Mouse (Mus musculus): ENCODE measurements around the gene AU018091. TPM values are rescaled to one million over a fixed set of nuclear protein-coding genes. Genes with fewer than 3 reads are reported as not detected.
"Not testable (repeated sequence)": the region's sequence is repeated elsewhere in the genome, so short reads cannot be mapped to it uniquely, and the experiment has no call there.

Gene AU018091
- polyA plus RNA-seq, 2 experiments: not detected

DNA sequence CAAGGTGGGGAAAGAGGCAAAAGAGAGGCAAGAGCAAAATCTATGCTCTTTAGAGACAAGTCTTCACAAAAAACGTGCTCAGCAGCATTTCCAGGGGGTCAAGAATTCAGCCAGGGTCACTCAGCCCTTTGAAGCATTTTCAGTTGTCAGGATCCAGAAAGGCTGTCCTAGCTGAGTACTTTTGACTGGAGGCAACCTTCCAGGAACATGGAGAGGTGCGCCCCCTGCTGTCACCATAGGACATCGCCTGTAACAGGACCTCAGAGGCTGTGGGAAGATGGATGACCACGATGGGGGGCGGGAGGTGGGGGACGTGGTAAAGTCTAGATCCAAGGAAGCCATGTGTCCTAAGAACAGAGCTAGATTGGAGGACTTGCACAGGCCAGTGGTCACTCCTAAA, 24.9 kb upstream of the AU018091 start:
- Histone ChIP-seq H3K27me3 (ENCODE audit: control insufficient read depth, insufficient read depth, low read length) (no peaks in the 10 kb centered on the region), H3K4me3 (ENCODE audit: insufficient read depth in 1 of 2, low read depth in 2 of 2, low read length in 2 of 2) (no peak overlapping the region), H3K27ac (no peak overlapping the region), H3K4me2 (ENCODE audit: low read depth) (no peak overlapping the region), H3K36me3 (replicated peaks; ENCODE audit: control insufficient read depth, insufficient read depth, low read depth) (no peaks in the 10 kb centered on the region), H3K9me3 (ENCODE audit: control insufficient read depth, low read length) (no peaks in the 10 kb centered on the region), H3K9ac (replicated peaks) (no peak overlapping the region), H3K4me1 (replicated peaks; ENCODE audit: control insufficient read depth in 2 of 2, insufficient read depth in 2 of 2, low read length in 1 of 2) (no peaks in the 10 kb centered on the region)
- WGBS (ENCODE audit: insufficient replicate concordance): 6% methylated on average over 6 of the region's 6 CpGs
- ATAC-seq (ENCODE audit: insufficient read depth) (no peak), DNase-seq (ENCODE audit: low read depth in 3 of 3, low spot score in 3 of 3) (no peak)
- TF ChIP-seq CTCF (IDR thresholded peaks at IDR 0.05; ENCODE audit: low read depth) (peak; percentile 73), EP300 (IDR thresholded peaks at IDR 0.05; ENCODE audit: low read depth) (no peak)

DNA sequence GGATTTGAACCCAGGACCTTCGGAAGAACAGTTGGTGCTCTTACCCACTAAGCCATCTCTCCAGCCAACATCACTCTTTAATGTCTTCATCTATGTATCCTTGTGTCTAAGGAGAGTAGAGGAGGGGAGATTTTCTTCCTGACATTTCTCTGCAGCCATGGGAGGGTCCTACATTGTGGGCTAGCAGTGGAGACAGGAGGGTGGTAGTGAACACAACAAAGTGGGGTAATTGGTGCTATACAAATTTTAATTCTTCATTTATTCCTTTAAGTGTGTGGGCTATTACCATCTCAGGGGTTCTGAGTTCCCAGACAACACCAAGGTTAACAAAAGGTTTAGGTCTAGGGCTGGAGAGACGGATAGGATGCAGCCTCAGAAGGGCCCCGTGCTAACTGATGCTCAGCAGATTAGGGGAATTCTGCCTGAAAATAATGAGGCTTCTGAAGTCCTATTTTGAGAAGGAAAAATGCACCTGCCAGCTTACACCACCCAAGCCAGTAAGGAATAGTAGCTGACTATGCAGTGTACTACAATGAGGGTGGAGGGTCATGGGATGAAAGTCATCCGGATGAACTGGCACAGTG, 24.1 kb upstream of the AU018091 start:
- no peaks in the 10 kb centered on the region for H3K4me1 ChIP-seq (replicated peaks; ENCODE audit: control insufficient read depth in 2 of 2, insufficient read depth in 2 of 2, low read length in 1 of 2)
- whole genome bisulfite sequencing (ENCODE audit: insufficient replicate concordance): 60% methylated on average over 4 of the region's 4 CpGs
- no peak for DNase-seq (ENCODE audit: low read depth in 3 of 3, low spot score in 3 of 3)
- TF ChIP-seq EP300 (IDR thresholded peaks at IDR 0.05; ENCODE audit: low read depth) (no peak), CTCF (IDR thresholded peaks at IDR 0.05; ENCODE audit: low read depth) (no peak)
- H3K36me3 ChIP-seq (replicated peaks; ENCODE audit: control insufficient read depth, insufficient read depth, low read depth): no peaks in the 10 kb centered on the region
- no peak overlapping the region for H3K9ac ChIP-seq (replicated peaks)
- no peak overlapping the region for H3K4me3 ChIP-seq (ENCODE audit: insufficient read depth in 1 of 2, low read depth in 2 of 2, low read length in 2 of 2)
- no peak overlapping the region for H3K27ac ChIP-seq
- ATAC-seq (ENCODE audit: insufficient read depth): no peak
- H3K4me2 ChIP-seq (ENCODE audit: low read depth): no peak overlapping the region
- no peaks in the 10 kb centered on the region for H3K9me3 ChIP-seq (ENCODE audit: control insufficient read depth, low read length)
- H3K27me3 ChIP-seq (ENCODE audit: control insufficient read depth, insufficient read depth, low read length): no peaks in the 10 kb centered on the region

- ATAC-seq (ENCODE audit: insufficient read depth) (no peak), DNase-seq (ENCODE audit: low read depth in 3 of 3, low spot score in 3 of 3) (no peak)
- no peaks in the 10 kb centered on the region for H3K36me3 ChIP-seq (replicated peaks; ENCODE audit: control insufficient read depth, insufficient read depth, low read depth)
- WGBS (ENCODE audit: insufficient replicate concordance): 68% methylated on average over 12 of the region's 12 CpGs
- no peak overlapping the region for H3K27ac ChIP-seq
- TF ChIP-seq EP300 (IDR thresholded peaks at IDR 0.05; ENCODE audit: low read depth): no peak
- TF ChIP-seq CTCF (IDR thresholded peaks at IDR 0.05; ENCODE audit: low read depth): no peak
- H3K4me1 ChIP-seq (replicated peaks; ENCODE audit: control insufficient read depth in 2 of 2, insufficient read depth in 2 of 2, low read length in 1 of 2): no peaks in the 10 kb centered on the region
- H3K9ac ChIP-seq (replicated peaks): no peak overlapping the region
- no peak overlapping the region for H3K4me2 ChIP-seq (ENCODE audit: low read depth)
- H3K27me3 ChIP-seq (ENCODE audit: control insufficient read depth, insufficient read depth, low read length): no peaks in the 10 kb centered on the region
- H3K4me3 ChIP-seq (ENCODE audit: insufficient read depth in 1 of 2, low read depth in 2 of 2, low read length in 2 of 2): no peak overlapping the region
- no peaks in the 10 kb centered on the region for H3K9me3 ChIP-seq (ENCODE audit: control insufficient read depth, low read length)
Measured at GRCm38 (mm10) chr7:3191971-3192498, 23.0 kb upstream of the AU018091 start.

DNA sequence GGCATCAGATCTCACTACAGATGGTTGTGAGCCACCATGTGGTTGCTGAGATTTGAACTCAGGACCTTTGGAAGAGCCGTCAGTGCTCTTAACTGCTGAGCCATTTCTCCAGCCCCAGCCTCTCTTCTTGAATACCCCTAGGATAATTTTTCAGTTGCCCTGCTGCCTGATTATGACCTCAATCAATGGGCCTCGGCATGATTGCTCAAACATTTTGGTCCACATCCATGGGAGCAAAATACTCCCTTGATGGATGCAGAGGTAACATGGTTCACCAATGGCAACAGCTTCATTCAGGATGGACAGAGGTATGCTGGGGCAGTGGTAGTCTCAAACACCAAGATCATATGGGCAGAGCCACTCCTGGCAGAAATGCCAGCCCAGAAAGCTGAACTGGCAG, 17.7 kb upstream of the AU018091 start:
- not testable (repeated sequence) for H3K4me1 ChIP-seq (replicated peaks; ENCODE audit: control insufficient read depth in 2 of 2, insufficient read depth in 2 of 2, low read length in 1 of 2); H3K4me3 ChIP-seq (ENCODE audit: insufficient read depth in 1 of 2, low read depth in 2 of 2, low read length in 2 of 2); DNase-seq (ENCODE audit: low read depth in 3 of 3, low spot score in 3 of 3); ATAC-seq (ENCODE audit: insufficient read depth); H3K27me3 ChIP-seq (ENCODE audit: control insufficient read depth, insufficient read depth, low read length); H3K36me3 ChIP-seq (replicated peaks; ENCODE audit: control insufficient read depth, insufficient read depth, low read depth); H3K4me2 ChIP-seq (ENCODE audit: low read depth); H3K27ac ChIP-seq; H3K9me3 ChIP-seq (ENCODE audit: control insufficient read depth, low read length); H3K9ac ChIP-seq (replicated peaks)
- 61% methylated on average over 2 of the region's 2 CpGs for WGBS (ENCODE audit: insufficient replicate concordance)

- Histone ChIP-seq H3K27ac (no peak overlapping the region), H3K36me3 (replicated peaks; ENCODE audit: control insufficient read depth, insufficient read depth, low read depth) (no peaks in the 10 kb centered on the region), H3K4me2 (ENCODE audit: low read depth) (no peak overlapping the region), H3K27me3 (ENCODE audit: control insufficient read depth, insufficient read depth, low read length) (no peaks in the 10 kb centered on the region), H3K9me3 (ENCODE audit: control insufficient read depth, low read length) (no peaks in the 10 kb centered on the region), H3K4me3 (ENCODE audit: insufficient read depth in 1 of 2, low read depth in 2 of 2, low read length in 2 of 2) (no peak overlapping the region), H3K4me1 (replicated peaks; ENCODE audit: control insufficient read depth in 2 of 2, insufficient read depth in 2 of 2, low read length in 1 of 2) (no peaks in the 10 kb centered on the region), H3K9ac (replicated peaks) (no peak overlapping the region)
- WGBS (ENCODE audit: insufficient replicate concordance): 57% methylated on average over 1 of the region's 1 CpGs
- TF ChIP-seq EP300 (IDR thresholded peaks at IDR 0.05; ENCODE audit: low read depth) (no peak), CTCF (IDR thresholded peaks at IDR 0.05; ENCODE audit: low read depth) (no peak)
- DNase-seq (ENCODE audit: low read depth in 3 of 3, low spot score in 3 of 3) (no peak), ATAC-seq (ENCODE audit: insufficient read depth) (no peak)
Measured at GRCm38 (mm10) chr7:3186136-3186535, 17.1 kb upstream of the AU018091 start.
